Mouse (Mus musculus): ENCODE measurements at regions not wholly inside any gene's neighbourhood (a gene's known extent, or its start where the extent isn't known, plus 50 kb on each side); places are given as distances from the start of the nearest gene placed in this dataset.
A peak's percentile ranks its signal among the peaks of the same experiment; 100 is the strongest.

- no peaks in the 10 kb centered on the region for H3K36me3 ChIP-seq (ENCODE audit: control insufficient read depth, insufficient read depth, low read length)
- no peak overlapping the region for H3K4me3 ChIP-seq (replicated peaks; ENCODE audit: low read depth, low read length)
- DNase-seq, result no peak
- H3K9me3 ChIP-seq (ENCODE audit: control insufficient read depth, low read length), result no peaks in the 10 kb centered on the region
- no peak overlapping the region for H3K27ac ChIP-seq (replicated peaks; ENCODE audit: low read depth, low read length)
- H3K4me2 ChIP-seq (ENCODE audit: low read length), result no peak overlapping the region
- no peaks in the 10 kb centered on the region for H3K27me3 ChIP-seq (ENCODE audit: control insufficient read depth, insufficient read depth, low read length)
- H3K4me1 ChIP-seq (ENCODE audit: control insufficient read depth, insufficient read depth, low read length), result no peaks in the 10 kb centered on the region
- H3K9ac ChIP-seq (replicated peaks; ENCODE audit: low read length), result no peak overlapping the region
- ATAC-seq (ENCODE audit: low FRiP score, low TSS enrichment), result no peak
- 83% methylated on average over 2 of the region's 2 CpGs for WGBS
These were observed 54.9 kb upstream of the Basp1 start for GRCm38 (mm10) chr15:25468478-25468877.

- Histone ChIP-seq H3K4me2 (ENCODE audit: low read length) (no peak overlapping the region), H3K9me3 (ENCODE audit: control insufficient read depth, low read length) (no peaks in the 10 kb centered on the region), H3K27me3 (ENCODE audit: control insufficient read depth, insufficient read depth, low read length) (no peaks in the 10 kb centered on the region), H3K4me3 (replicated peaks; ENCODE audit: low read depth, low read length) (no peak overlapping the region), H3K9ac (replicated peaks; ENCODE audit: low read length) (no peak overlapping the region), H3K36me3 (ENCODE audit: control insufficient read depth, insufficient read depth, low read length) (no peaks in the 10 kb centered on the region), H3K27ac (replicated peaks; ENCODE audit: low read depth, low read length) (no peak overlapping the region), H3K4me1 (ENCODE audit: control insufficient read depth, insufficient read depth, low read length) (no peaks in the 10 kb centered on the region)
- 82% methylated on average over 16 of the region's 16 CpGs for WGBS
- ATAC-seq (ENCODE audit: low FRiP score, low TSS enrichment) (no peak), DNase-seq (no peak)
These were observed 55.8 kb upstream of the Basp1 start for GRCm38 (mm10) chr15:25469185-25469845.

GRCm38 (mm10) chr15:25471331-25471730 is 57.8 kb upstream of the Basp1 start:
- no peak overlapping the region for H3K4me2 ChIP-seq (ENCODE audit: low read length)
- ATAC-seq (ENCODE audit: low FRiP score, low TSS enrichment), result no peak
- H3K9me3 ChIP-seq (ENCODE audit: control insufficient read depth, low read length), result no peaks in the 10 kb centered on the region
- no peaks in the 10 kb centered on the region for H3K27me3 ChIP-seq (ENCODE audit: control insufficient read depth, insufficient read depth, low read length)
- no peaks in the 10 kb centered on the region for H3K4me1 ChIP-seq (ENCODE audit: control insufficient read depth, insufficient read depth, low read length)
- no peak overlapping the region for H3K27ac ChIP-seq (replicated peaks; ENCODE audit: low read depth, low read length)
- 90% methylated on average over 5 of the region's 5 CpGs for WGBS
- no peak for DNase-seq
- no peaks in the 10 kb centered on the region for H3K36me3 ChIP-seq (ENCODE audit: control insufficient read depth, insufficient read depth, low read length)
- no peak overlapping the region for H3K9ac ChIP-seq (replicated peaks; ENCODE audit: low read length)
- no peak overlapping the region for H3K4me3 ChIP-seq (replicated peaks; ENCODE audit: low read depth, low read length)

GRCm38 (mm10) chr15:25473201-25473710 is 59.7 kb upstream of the Basp1 start:
- no peaks in the 10 kb centered on the region for H3K4me1 ChIP-seq (ENCODE audit: control insufficient read depth, insufficient read depth, low read length)
- H3K9ac ChIP-seq (replicated peaks; ENCODE audit: low read length), result no peak overlapping the region
- no peak overlapping the region for H3K4me3 ChIP-seq (replicated peaks; ENCODE audit: low read depth, low read length)
- H3K27ac ChIP-seq (replicated peaks; ENCODE audit: low read depth, low read length), result no peak overlapping the region
- 93% methylated on average over 3 of the region's 3 CpGs for WGBS
- H3K27me3 ChIP-seq (ENCODE audit: control insufficient read depth, insufficient read depth, low read length), result no peaks in the 10 kb centered on the region
- DNase-seq, result no peak
- H3K4me2 ChIP-seq (ENCODE audit: low read length), result no peak overlapping the region
- ATAC-seq (ENCODE audit: low FRiP score, low TSS enrichment), result no peak
- H3K9me3 ChIP-seq (ENCODE audit: control insufficient read depth, low read length), result no peaks in the 10 kb centered on the region
- H3K36me3 ChIP-seq (ENCODE audit: control insufficient read depth, insufficient read depth, low read length), result no peaks in the 10 kb centered on the region

GRCm38 (mm10) chr15:25474096-25474495 is 60.5 kb upstream of the Basp1 start:
- no peak overlapping the region for H3K9ac ChIP-seq (replicated peaks; ENCODE audit: low read length)
- H3K4me3 ChIP-seq (replicated peaks; ENCODE audit: low read depth, low read length), result no peak overlapping the region
- 93% methylated on average over 3 of the region's 3 CpGs for WGBS
- no peaks in the 10 kb centered on the region for H3K27me3 ChIP-seq (ENCODE audit: control insufficient read depth, insufficient read depth, low read length)
- DNase-seq (no peak), ATAC-seq (ENCODE audit: low FRiP score, low TSS enrichment) (no peak)
- H3K4me1 ChIP-seq (ENCODE audit: control insufficient read depth, insufficient read depth, low read length), result no peaks in the 10 kb centered on the region
- H3K9me3 ChIP-seq (ENCODE audit: control insufficient read depth, low read length), result no peaks in the 10 kb centered on the region
- H3K36me3 ChIP-seq (ENCODE audit: control insufficient read depth, insufficient read depth, low read length), result no peaks in the 10 kb centered on the region
- no peak overlapping the region for H3K27ac ChIP-seq (replicated peaks; ENCODE audit: low read depth, low read length)
- H3K4me2 ChIP-seq (ENCODE audit: low read length), result no peak overlapping the region

- Histone ChIP-seq H3K9me3 (ENCODE audit: control insufficient read depth, low read length) (no peaks in the 10 kb centered on the region), H3K9ac (replicated peaks; ENCODE audit: low read length) (no peak overlapping the region), H3K4me2 (ENCODE audit: low read length) (no peak overlapping the region), H3K36me3 (ENCODE audit: control insufficient read depth, insufficient read depth, low read length) (no peaks in the 10 kb centered on the region), H3K27ac (replicated peaks; ENCODE audit: low read depth, low read length) (no peak overlapping the region), H3K4me3 (replicated peaks; ENCODE audit: low read depth, low read length) (no peak overlapping the region), H3K27me3 (ENCODE audit: control insufficient read depth, insufficient read depth, low read length) (no peaks in the 10 kb centered on the region), H3K4me1 (ENCODE audit: control insufficient read depth, insufficient read depth, low read length) (no peaks in the 10 kb centered on the region)
- ATAC-seq (ENCODE audit: low FRiP score, low TSS enrichment) (no peak), DNase-seq (no peak)
- 78% methylated on average over 3 of the region's 3 CpGs for WGBS
These were observed 69.0 kb upstream of the Basp1 start for GRCm38 (mm10) chr15:25482586-25482985.

GRCm38 (mm10) chr15:25485372-25485771 is 71.8 kb upstream of the Basp1 start:
- Histone ChIP-seq H3K4me1 (ENCODE audit: control insufficient read depth, insufficient read depth, low read length) (no peaks in the 10 kb centered on the region), H3K27ac (replicated peaks; ENCODE audit: low read depth, low read length) (no peak overlapping the region), H3K27me3 (ENCODE audit: control insufficient read depth, insufficient read depth, low read length) (no peaks in the 10 kb centered on the region), H3K9me3 (ENCODE audit: control insufficient read depth, low read length) (no peaks in the 10 kb centered on the region), H3K9ac (replicated peaks; ENCODE audit: low read length) (no peak overlapping the region), H3K4me2 (ENCODE audit: low read length) (no peak overlapping the region), H3K4me3 (replicated peaks; ENCODE audit: low read depth, low read length) (no peak overlapping the region), H3K36me3 (ENCODE audit: control insufficient read depth, insufficient read depth, low read length) (no peaks in the 10 kb centered on the region)
- no peak for DNase-seq
- 78% methylated on average over 9 of the region's 9 CpGs for WGBS
- no peak for ATAC-seq (ENCODE audit: low FRiP score, low TSS enrichment)

- DNase-seq (peak; percentile 75), ATAC-seq (ENCODE audit: low FRiP score, low TSS enrichment) (no peak)
- H3K4me2 ChIP-seq (ENCODE audit: low read length), result no peak overlapping the region
- no peak overlapping the region for H3K27ac ChIP-seq (replicated peaks; ENCODE audit: low read depth, low read length)
- no peak overlapping the region for H3K9ac ChIP-seq (replicated peaks; ENCODE audit: low read length)
- no peaks in the 10 kb centered on the region for H3K27me3 ChIP-seq (ENCODE audit: control insufficient read depth, insufficient read depth, low read length)
- WGBS, result 84% methylated on average over 7 of the region's 7 CpGs
- H3K4me1 ChIP-seq (ENCODE audit: control insufficient read depth, insufficient read depth, low read length), result no peaks in the 10 kb centered on the region
- no peaks in the 10 kb centered on the region for H3K36me3 ChIP-seq (ENCODE audit: control insufficient read depth, insufficient read depth, low read length)
- H3K4me3 ChIP-seq (replicated peaks; ENCODE audit: low read depth, low read length), result no peak overlapping the region
- H3K9me3 ChIP-seq (ENCODE audit: control insufficient read depth, low read length), result no peaks in the 10 kb centered on the region
These were observed 72.6 kb upstream of the Basp1 start for GRCm38 (mm10) chr15:25486158-25486557.

- 91% methylated on average over 6 of the region's 6 CpGs for WGBS
- H3K4me3 ChIP-seq (replicated peaks; ENCODE audit: low read depth, low read length), result no peak overlapping the region
- no peak for ATAC-seq (ENCODE audit: low FRiP score, low TSS enrichment)
These were observed 76.2 kb upstream of the Basp1 start for GRCm38 (mm10) chr15:25489804-25490203.

More at GRCm38 (mm10) chr15:25489804-25490203, 76.2 kb upstream of the Basp1 start:
- H3K4me2 ChIP-seq (ENCODE audit: low read length), result no peak overlapping the region
- no peaks in the 10 kb centered on the region for H3K9me3 ChIP-seq (ENCODE audit: control insufficient read depth, low read length)
- H3K27ac ChIP-seq (replicated peaks; ENCODE audit: low read depth, low read length), result no peak overlapping the region
- no peak overlapping the region for H3K9ac ChIP-seq (replicated peaks; ENCODE audit: low read length)
- DNase-seq, result no peak
- H3K4me1 ChIP-seq (ENCODE audit: control insufficient read depth, insufficient read depth, low read length), result no peaks in the 10 kb centered on the region
- H3K36me3 ChIP-seq (ENCODE audit: control insufficient read depth, insufficient read depth, low read length), result no peaks in the 10 kb centered on the region
- no peaks in the 10 kb centered on the region for H3K27me3 ChIP-seq (ENCODE audit: control insufficient read depth, insufficient read depth, low read length)

Data from midbrain, embryonic 14.5 days (tissue).